Mouse (Mus musculus) midbrain, embryonic 16.5 days (tissue): ENCODE data around the gene Reg3g. TPM values are rescaled to one million over a fixed set of nuclear protein-coding genes. Genes with fewer than 3 reads are reported as not detected.
"Not testable (repeated sequence)": the region's sequence is repeated elsewhere in the genome, so short reads cannot be mapped to it uniquely, and the experiment has no call there.

Source experiments
- ATAC-seq: fragments of 200-750 bp; cut with Nextera tagmentation; 2 replicates; pipeline ENCODE4 v1.8.0; 2017; ENCODE audit warnings: moderate TSS enrichment
- H3K27ac ChIP-seq: fragments of 300-500 bp; sonication (generic); 2 replicates; pipeline ENCODE4 v1.5.1; 2014; ENCODE audit warnings: mild to moderate bottlenecking, low read length, mixed read lengths
- H3K27me3 ChIP-seq: fragments of 300-500 bp; sonication (generic); 2 replicates; pipeline ENCODE4 v1.6.1; 2014; ENCODE audit warnings: low read depth, low read length, mixed read lengths; ENCODE audit not compliant: control insufficient read depth, insufficient read depth
- H3K36me3 ChIP-seq: fragments of 300-500 bp; sonication (generic); 2 replicates; pipeline ENCODE4 v1.6.1; 2014; ENCODE audit warnings: mild to moderate bottlenecking, low read length, moderate library complexity, mixed read lengths; ENCODE audit not compliant: control insufficient read depth, insufficient read depth
- H3K4me1 ChIP-seq: fragments of 300-500 bp; sonication (generic); 2 replicates; pipeline ENCODE4 v1.6.1; 2014; ENCODE audit warnings: mild to moderate bottlenecking, low read length, mixed read lengths; ENCODE audit not compliant: control insufficient read depth, insufficient read depth
- H3K4me2 ChIP-seq: fragments of 300-500 bp; sonication (generic); 2 replicates; pipeline ENCODE4 v1.6.1; 2014; ENCODE audit warnings: mild to moderate bottlenecking, low read length, mixed read lengths
- H3K4me3 ChIP-seq: fragments of 300-500 bp; sonication (generic); 2 replicates; pipeline ENCODE4 v1.5.1; 2014; ENCODE audit warnings: low read depth, mild to moderate bottlenecking, low read length, moderate library complexity, mixed read lengths
- H3K9ac ChIP-seq: fragments of 300-500 bp; sonication (generic); 2 replicates; pipeline ENCODE4 v1.6.1; 2014; ENCODE audit warnings: low read depth, low read length, mixed read lengths
- H3K9me3 ChIP-seq: fragments of 300-500 bp; sonication (generic); replicated peaks from 2 replicates; pipeline ENCODE4 v1.6.1; 2014; ENCODE audit warnings: mild to moderate bottlenecking, low read length, mixed read lengths; ENCODE audit not compliant: control insufficient read depth, poor library complexity, severe bottlenecking
- WGBS: fragments of 180-500 bp; shearing (Covaris S2); extraction: QIAGEN DNeasy Blood & Tissue Kit; methylation state at CpG from one replicate; pipeline ENCODE4 v1.1.7; 2014; 5-methylcytosine and 5-hydroxymethylcytosine counted together
- polyA plus RNA-seq: library from polyadenylated mRNA; unstranded; fragments of >200 nt; fragmentation: Nextera tagmentation; extraction: Ambion mirVana; gene quantifications from 2 replicates; pipeline ENCODE4 v1.2.1, GENCODE M21; 2015

Gene Reg3g
- polyA plus RNA-seq, 1 experiment from 2014 or later = not detected

DNA sequence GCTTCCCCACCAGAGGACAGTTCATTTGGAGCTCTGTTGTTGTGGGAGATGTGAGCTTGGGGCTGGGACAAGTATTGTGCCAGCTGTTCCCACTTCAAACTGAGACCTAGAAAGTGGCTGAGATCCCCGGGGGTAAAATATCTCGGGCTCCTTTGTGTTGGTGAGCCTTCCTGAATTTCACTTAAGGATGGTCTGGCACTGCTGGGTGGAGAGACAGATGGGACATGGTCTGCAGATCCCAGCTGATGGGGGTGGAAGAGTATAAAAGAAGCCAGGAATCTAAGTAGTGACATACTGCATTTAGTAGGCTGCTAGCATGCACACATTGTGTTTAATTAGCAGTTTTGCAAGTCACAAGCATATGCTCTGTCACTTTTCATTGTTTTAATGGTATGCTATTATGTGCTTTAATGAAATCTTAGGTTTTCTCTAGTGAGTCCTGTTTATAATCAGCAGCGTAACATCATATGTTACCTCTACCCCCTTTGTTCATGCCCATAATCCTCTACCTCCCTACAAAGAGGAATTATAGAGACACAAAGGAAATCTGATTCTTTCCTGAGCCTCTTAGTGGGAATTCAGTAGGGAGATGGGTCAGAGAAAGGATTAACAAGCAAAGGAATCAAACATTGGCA, 8.4 kb downstream of the Reg3g start:
- Histone ChIP-seq H3K9me3 (no peaks in the 10 kb centered on the region), H3K4me1 (no peaks in the 10 kb centered on the region), H3K4me2 (no peak overlapping the region), H3K36me3 (no peaks in the 10 kb centered on the region), H3K4me3 (no peak overlapping the region), H3K27ac (no peak overlapping the region), H3K9ac (no peak overlapping the region), H3K27me3 (no peaks in the 10 kb centered on the region)
- 34% methylated on average over 3 of the region's 3 CpGs for WGBS
- ATAC-seq = 0 out of 2 replicates have a peak, but pooled peaks have one; percentile 11

DNA sequence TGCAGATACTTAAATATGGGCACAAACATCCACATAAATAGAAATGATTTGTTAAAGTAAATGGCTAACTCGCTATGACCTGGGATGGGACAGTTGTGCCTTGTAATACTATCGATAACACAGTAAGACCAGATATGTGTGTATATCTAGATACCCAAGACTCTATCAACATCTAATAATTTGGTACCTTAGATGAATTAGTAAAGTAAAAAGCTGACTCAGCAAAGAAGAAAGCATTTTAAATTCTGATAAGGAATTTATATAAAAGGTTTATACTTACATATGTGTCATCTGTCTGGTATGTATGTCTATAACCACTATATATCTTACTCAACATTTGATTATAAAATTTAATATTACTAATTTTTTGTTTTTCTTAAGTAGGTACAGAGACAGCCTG, 15.9 kb downstream of the Reg3g start:
- Histone ChIP-seq H3K9me3 (no peaks in the 10 kb centered on the region), H3K4me3 (no peak overlapping the region), H3K9ac (no peak overlapping the region), H3K4me1 (no peaks in the 10 kb centered on the region), H3K4me2 (no peak overlapping the region), H3K27me3 (no peaks in the 10 kb centered on the region), H3K27ac (no peak overlapping the region), H3K36me3 (no peaks in the 10 kb centered on the region)
- no peak for ATAC-seq
- 86% methylated on average over 2 of the region's 2 CpGs for WGBS

DNA sequence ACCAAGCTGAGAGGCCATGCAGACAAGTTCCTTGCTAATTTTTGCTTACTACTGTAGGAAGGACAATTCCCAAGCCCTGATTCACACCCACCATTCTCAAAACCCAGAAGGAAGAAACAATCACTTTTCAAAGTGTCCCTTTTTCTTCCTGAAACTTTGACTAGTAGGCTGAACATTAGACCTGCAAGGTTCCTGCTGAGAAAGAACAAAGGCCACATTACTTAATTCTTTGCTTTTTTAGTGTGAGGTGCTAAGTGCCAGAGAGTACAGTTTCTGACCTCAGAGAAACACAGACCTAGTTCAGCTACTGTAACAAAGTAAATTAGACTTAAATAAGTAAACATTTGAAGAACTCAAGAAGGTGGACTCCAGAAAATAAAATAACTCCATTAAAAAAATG, 20.3 kb downstream of the Reg3g start:
- Histone ChIP-seq H3K36me3 (no peaks in the 10 kb centered on the region), H3K4me1 (no peaks in the 10 kb centered on the region), H3K4me3 (no peak overlapping the region), H3K4me2 (no peak overlapping the region), H3K27me3 (no peaks in the 10 kb centered on the region), H3K9me3 (no peaks in the 10 kb centered on the region), H3K9ac (no peak overlapping the region), H3K27ac (no peak overlapping the region)
- no peak for ATAC-seq

DNA sequence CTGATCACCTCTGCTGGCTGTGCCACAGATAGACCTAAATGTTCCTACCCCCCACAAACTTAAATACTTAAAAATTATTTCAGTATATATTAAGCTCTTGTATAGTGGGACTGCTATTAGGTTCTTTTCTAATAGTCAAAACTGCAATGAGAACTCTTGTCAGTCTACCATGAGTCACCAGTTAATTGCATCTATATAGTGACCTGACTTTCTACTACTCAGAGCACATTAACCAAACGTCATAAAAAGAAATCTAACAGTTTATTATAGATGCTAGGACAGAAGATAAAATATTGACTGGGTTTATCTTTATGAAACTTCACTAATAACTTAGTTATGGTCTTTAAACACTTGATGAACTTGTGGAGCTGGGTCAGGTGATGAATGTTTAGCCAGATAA, 21.5 kb downstream of the Reg3g start:
- Histone ChIP-seq H3K27ac (no peak overlapping the region), H3K4me3 (no peak overlapping the region), H3K36me3 (no peaks in the 10 kb centered on the region), H3K4me1 (no peaks in the 10 kb centered on the region), H3K9ac (no peak overlapping the region), H3K27me3 (no peaks in the 10 kb centered on the region), H3K9me3 (no peaks in the 10 kb centered on the region), H3K4me2 (no peak overlapping the region)
- 68% methylated on average over 1 of the region's 1 CpGs for WGBS
- ATAC-seq = no peak

DNA sequence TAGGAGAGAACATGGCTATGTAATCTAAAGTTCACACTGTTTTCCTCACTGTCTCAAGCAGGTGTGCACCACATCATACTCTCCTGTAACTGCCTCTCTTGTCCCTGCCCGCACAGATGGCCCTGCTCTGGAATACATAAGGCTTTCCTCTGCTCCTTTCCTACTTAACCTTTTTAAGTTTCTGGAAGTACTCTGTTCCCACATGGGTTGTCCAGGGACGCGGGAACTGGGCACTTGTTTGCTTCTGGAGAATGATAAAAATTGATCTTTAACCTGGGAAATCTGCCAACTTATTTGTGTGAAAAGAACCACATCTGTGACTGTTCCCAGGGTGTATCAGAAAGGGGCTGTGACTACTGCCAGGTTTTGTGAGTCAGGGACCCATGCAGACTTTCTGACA, 43.2 kb downstream of the Reg3g start:
- no peak for ATAC-seq
- WGBS = 87% methylated on average over 3 of the region's 3 CpGs
- no peak overlapping the region for H3K4me2 ChIP-seq
- H3K27me3 ChIP-seq = no peaks in the 10 kb centered on the region
- no peak overlapping the region for H3K4me3 ChIP-seq
- H3K4me1 ChIP-seq = no peaks in the 10 kb centered on the region
- H3K9ac ChIP-seq = no peak overlapping the region
- no peaks in the 10 kb centered on the region for H3K9me3 ChIP-seq
- no peaks in the 10 kb centered on the region for H3K36me3 ChIP-seq
- no peak overlapping the region for H3K27ac ChIP-seq

DNA sequence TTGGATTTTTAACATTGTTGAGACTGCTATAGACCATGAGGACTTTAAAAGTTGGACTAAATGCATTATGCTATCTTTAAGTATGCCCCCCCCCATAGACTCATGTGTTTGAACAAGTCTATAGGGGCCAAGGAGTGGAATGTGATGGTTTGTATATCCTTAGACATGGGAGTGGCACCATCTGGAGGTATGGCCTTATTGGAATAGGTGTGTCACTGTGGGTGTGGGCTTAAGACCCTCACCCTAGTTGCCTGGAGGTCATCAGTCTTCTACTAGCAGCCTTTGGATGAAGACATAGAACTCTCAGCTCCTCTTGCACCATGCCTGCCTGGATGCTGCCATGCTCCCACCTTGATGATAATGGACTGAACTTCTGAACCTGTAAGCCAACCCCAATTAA, 46.3 kb downstream of the Reg3g start, which contains the start of gene Reg1:
Gene Reg1, plus strand, starts transcription at position 301 of the 400 bp plus-strand sequence.
- H3K36me3 ChIP-seq, H3K4me3 ChIP-seq, H3K9me3 ChIP-seq, H3K27me3 ChIP-seq, H3K27ac ChIP-seq, H3K9ac ChIP-seq, H3K4me2 ChIP-seq, ATAC-seq, H3K4me1 ChIP-seq: not testable (repeated sequence)

Other genes with a start within 250 kb of the Reg3g start
- 0.31 and 0.57 TPM in 2 replicates for gene Reg3b, start 98.2 kb downstream of the Reg3g start, polyA plus RNA-seq
- not detected in 2 replicates for gene Reg3d, start 90.0 kb downstream of the Reg3g start, polyA plus RNA-seq
- not detected in 2 replicates for gene Reg3a, start 88.2 kb downstream of the Reg3g start, polyA plus RNA-seq
- not detected in 2 replicates for gene Reg2, start 73.2 kb downstream of the Reg3g start, polyA plus RNA-seq
- not detected in 2 replicates for gene Reg1, start 46.2 kb downstream of the Reg3g start, polyA plus RNA-seq